Mouse (Mus musculus) ovary, adult 10 weeks (tissue): ENCODE data around the gene Psmg4. TPM values are rescaled to one million over a fixed set of nuclear protein-coding genes. Genes with fewer than 3 reads are reported as not detected.

Source experiments
- polyA plus RNA-seq: library from polyadenylated mRNA; stranded (reverse); fragments of 350-450 nt; fragmentation: Illumina TruSeq; extraction: RNeasy Lipid Tissue Mini Kit (QIAGEN cat#74804); gene quantifications from one replicate; pipeline ENCODE4 v1.2.3, GENCODE M21; 2014

The Psmg4 gene
- polyA plus RNA-seq = 11.8 TPM

GRCm38 (mm10) chr13:34162491-34163303 is at the start of gene Psmg4:
TSS of gene Psmg4 (plus strand) at chr13:34162964.

DNA sequence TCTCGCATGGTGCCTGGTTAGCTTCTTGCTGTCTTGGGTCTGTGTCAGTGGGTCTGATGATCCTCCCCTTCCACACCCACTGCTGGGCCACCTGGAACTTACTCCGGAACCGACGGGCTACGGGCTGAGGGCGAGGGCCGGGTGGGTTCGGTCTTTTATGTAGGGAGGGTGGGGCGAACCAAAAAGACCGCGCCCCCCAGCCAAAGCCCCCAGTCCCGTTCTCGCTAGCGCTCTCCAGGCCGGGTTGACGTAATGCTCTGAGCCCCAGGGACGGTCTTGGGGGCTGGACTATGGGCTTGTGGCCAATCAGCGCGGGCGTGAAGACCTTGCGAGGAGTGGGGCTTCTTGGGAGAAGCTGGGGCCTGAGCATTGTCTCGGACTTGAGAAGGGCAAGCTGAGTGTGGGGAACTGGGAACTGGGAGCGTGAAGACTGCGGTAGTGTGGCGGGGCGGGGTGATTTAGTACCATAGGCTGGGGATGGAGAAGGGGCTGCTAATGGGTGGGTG is 32.5 kb upstream of the Psmg4 start, which contains the start of gene Tubb2b:
TSS of gene Tubb2b (minus strand) at position 241 of the 506 bp plus-strand sequence.

Other genes starting within 250 kb of the Psmg4 start
- 95.9 TPM for gene Nqo2, start 198.3 kb upstream of the Psmg4 start, polyA plus RNA-seq
- gene Ripk1, start 160.6 kb upstream of the Psmg4 start, polyA plus RNA-seq = 43.7 TPM
- gene Serpinb6a, start 160.2 kb upstream of the Psmg4 start, polyA plus RNA-seq = 645 TPM
- 30.9 TPM for gene Bphl, start 125.4 kb upstream of the Psmg4 start, polyA plus RNA-seq
- gene Tubb2a, start 85.0 kb upstream of the Psmg4 start, polyA plus RNA-seq = 4.8 TPM
- 5.3 TPM for gene Tubb2b, start 32.5 kb upstream of the Psmg4 start, polyA plus RNA-seq
- 2.3 TPM for gene Slc22a23, start 182.2 kb downstream of the Psmg4 start, polyA plus RNA-seq